Mouse (Mus musculus) fibroblast of lung, adult 2 months (primary cell): ENCODE results near the gene Il21r.

Source experiments
- DNase-seq: peaks from one replicate; pipeline ENCODE4 v3.0.0-alpha.2; 2011; ENCODE audit warnings: low read depth

Il21r gene

GRCm38 (mm10) chr7:125603185-125603631, at the start of gene Il21r:
Gene Il21r, plus strand, starts transcription at chr7:125603429.
- DNase-seq, result no peak

GRCm38 (mm10) chr7:125553653-125554428, 49.4 kb upstream of the Il21r start:
- no peak for DNase-seq

GRCm38 (mm10) chr7:125554456-125555114, 48.6 kb upstream of the Il21r start:
- DNase-seq, result no peak

- no peak for DNase-seq
These were observed 47.8 kb upstream of the Il21r start for GRCm38 (mm10) chr7:125555351-125555872.

GRCm38 (mm10) chr7:125556096-125556495, 47.1 kb upstream of the Il21r start:
- no peak for DNase-seq

GRCm38 (mm10) chr7:125556865-125557264, 46.4 kb upstream of the Il21r start:
- no peak for DNase-seq

- DNase-seq, result no peak
These were observed 44.8 kb upstream of the Il21r start for GRCm38 (mm10) chr7:125558401-125558945.

GRCm38 (mm10) chr7:125558997-125559396, 44.2 kb upstream of the Il21r start:
- DNase-seq, result no peak

GRCm38 (mm10) chr7:125559537-125559936, 43.7 kb upstream of the Il21r start:
- DNase-seq, result no peak

GRCm38 (mm10) chr7:125560146-125560785, 43.0 kb upstream of the Il21r start:
- peak; percentile 88 for DNase-seq

GRCm38 (mm10) chr7:125561085-125561690, 42.0 kb upstream of the Il21r start:
- no peak for DNase-seq

GRCm38 (mm10) chr7:125562413-125562812, 40.8 kb upstream of the Il21r start:
- DNase-seq, result no peak

GRCm38 (mm10) chr7:125563093-125563492, 40.1 kb upstream of the Il21r start:
- DNase-seq, result no peak

GRCm38 (mm10) chr7:125564316-125565024, 38.8 kb upstream of the Il21r start:
- no peak for DNase-seq

GRCm38 (mm10) chr7:125565516-125566285, 37.5 kb upstream of the Il21r start:
- no peak for DNase-seq

GRCm38 (mm10) chr7:125566420-125566819, 36.8 kb upstream of the Il21r start:
- DNase-seq, result no peak

- no peak for DNase-seq
These were observed 34.3 kb upstream of the Il21r start for GRCm38 (mm10) chr7:125568888-125569287.

- DNase-seq, result no peak
These were observed 31.3 kb upstream of the Il21r start for GRCm38 (mm10) chr7:125571891-125572290.

- no peak for DNase-seq
These were observed 30.5 kb upstream of the Il21r start for GRCm38 (mm10) chr7:125572737-125573136.

- DNase-seq, result no peak
These were observed 29.4 kb upstream of the Il21r start for GRCm38 (mm10) chr7:125573849-125574248.
